Mouse (Mus musculus): ENCODE results near the gene Cpn2.

Cpn2 gene

GRCm38 (mm10) chr16:30267359-30267758 lies at the start of gene Cpn2:
Cpn2 (minus strand) TSS chr16:30267499.
- no peak for DNase-seq (ENCODE audit: low spot score)

- DNase-seq (ENCODE audit: low spot score): no peak
Measured at GRCm38 (mm10) chr16:30314236-30314635, 46.9 kb upstream of the Cpn2 start.

- DNase-seq (ENCODE audit: low spot score): no peak
Measured at GRCm38 (mm10) chr16:30310647-30311046, 43.3 kb upstream of the Cpn2 start, which contains the start of gene Gp5. Gp5 (minus strand) TSS chr16:30310779.

- DNase-seq (ENCODE audit: low spot score): no peak
Measured at GRCm38 (mm10) chr16:30310171-30310515, 42.8 kb upstream of the Cpn2 start.

- DNase-seq (ENCODE audit: low spot score): no peak
Measured at GRCm38 (mm10) chr16:30309395-30310170, 42.3 kb upstream of the Cpn2 start.

- DNase-seq (ENCODE audit: low spot score): peak; percentile 26
Measured at GRCm38 (mm10) chr16:30308616-30309394, 41.5 kb upstream of the Cpn2 start.

GRCm38 (mm10) chr16:30307961-30308615 lies 40.8 kb upstream of the Cpn2 start:
- DNase-seq (ENCODE audit: low spot score): no peak

GRCm38 (mm10) chr16:30307306-30307705 lies 40.0 kb upstream of the Cpn2 start:
- no peak for DNase-seq (ENCODE audit: low spot score)

- no peak for DNase-seq (ENCODE audit: low spot score)
Measured at GRCm38 (mm10) chr16:30306102-30306501, 38.8 kb upstream of the Cpn2 start.

- DNase-seq (ENCODE audit: low spot score): no peak
Measured at GRCm38 (mm10) chr16:30304236-30304635, 36.9 kb upstream of the Cpn2 start.

- DNase-seq (ENCODE audit: low spot score): no peak
Measured at GRCm38 (mm10) chr16:30303411-30303810, 36.1 kb upstream of the Cpn2 start.

- no peak for DNase-seq (ENCODE audit: low spot score)
Measured at GRCm38 (mm10) chr16:30302686-30303085, 35.4 kb upstream of the Cpn2 start.

GRCm38 (mm10) chr16:30299711-30300277 lies 32.5 kb upstream of the Cpn2 start:
- no peak for DNase-seq (ENCODE audit: low spot score)

- DNase-seq (ENCODE audit: low spot score): no peak
Measured at GRCm38 (mm10) chr16:30297450-30297849, 30.2 kb upstream of the Cpn2 start.

- DNase-seq (ENCODE audit: low spot score): no peak
Measured at GRCm38 (mm10) chr16:30296601-30297275, 29.4 kb upstream of the Cpn2 start.

- DNase-seq (ENCODE audit: low spot score): no peak
Measured at GRCm38 (mm10) chr16:30295106-30295505, 27.8 kb upstream of the Cpn2 start.

GRCm38 (mm10) chr16:30290436-30290835 lies 23.1 kb upstream of the Cpn2 start:
- no peak for DNase-seq (ENCODE audit: low spot score)

GRCm38 (mm10) chr16:30285701-30286100 lies 18.4 kb upstream of the Cpn2 start:
- no peak for DNase-seq (ENCODE audit: low spot score)

GRCm38 (mm10) chr16:30283743-30284337 lies 16.5 kb upstream of the Cpn2 start:
- no peak for DNase-seq (ENCODE audit: low spot score)

GRCm38 (mm10) chr16:30282844-30283495 lies 15.7 kb upstream of the Cpn2 start, which contains the start of gene Lrrc15:
Lrrc15 (minus strand) TSS chr16:30283256.
- DNase-seq (ENCODE audit: low spot score): no peak

All from urinary bladder, postnatal 25 days (tissue).